Mouse (Mus musculus) lung, postnatal 14 days (tissue): ENCODE measurements around the gene Pnpt1.

Experiments
- DNase-seq: peaks from one replicate; pipeline ENCODE4 v3.0.0; 2021

The Pnpt1 gene

GRCm38 (mm10) chr11:29130385-29131355 is at the start of gene Pnpt1:
Gene Pnpt1 (plus strand): TSS chr11:29130744.
- DNase-seq = peak; percentile 92

GRCm38 (mm10) chr11:29092403-29092802 is 38.1 kb upstream of the Pnpt1 start:
- DNase-seq = no peak

GRCm38 (mm10) chr11:29098926-29099325 is 31.6 kb upstream of the Pnpt1 start:
- DNase-seq = no peak

- no peak for DNase-seq
These were observed 621 bp upstream of the Pnpt1 start for GRCm38 (mm10) chr11:29129862-29130384.

GRCm38 (mm10) chr11:29140671-29141070 is 10.1 kb downstream of the Pnpt1 start:
- DNase-seq = no peak

- no peak for DNase-seq
These were observed 18.4 kb downstream of the Pnpt1 start for GRCm38 (mm10) chr11:29148901-29149300.

GRCm38 (mm10) chr11:29163569-29163968 is 33.0 kb downstream of the Pnpt1 start:
- no peak for DNase-seq

- DNase-seq = peak; percentile 39
These were observed 41.4 kb downstream of the Pnpt1 start for GRCm38 (mm10) chr11:29171959-29172391.

- peak; percentile 96 for DNase-seq
These were observed 42.1 kb downstream of the Pnpt1 start, which contains the start of gene Ppp4r3b for GRCm38 (mm10) chr11:29172563-29173124. Gene Ppp4r3b (plus strand): TSS chr11:29172890.

GRCm38 (mm10) chr11:29173125-29173631 is 42.6 kb downstream of the Pnpt1 start:
- DNase-seq = peak; percentile 51

- DNase-seq = no peak
These were observed 43.3 kb downstream of the Pnpt1 start for GRCm38 (mm10) chr11:29173706-29174436.

- no peak for DNase-seq
These were observed 48.8 kb downstream of the Pnpt1 start for GRCm38 (mm10) chr11:29179319-29179718.

- DNase-seq = peak; percentile 7
These were observed 50.1 kb downstream of the Pnpt1 start for GRCm38 (mm10) chr11:29180657-29181056.

- DNase-seq = no peak
These were observed 51.2 kb downstream of the Pnpt1 start for GRCm38 (mm10) chr11:29181751-29182150.

- DNase-seq = no peak
These were observed 58.4 kb downstream of the Pnpt1 start for GRCm38 (mm10) chr11:29188981-29189380.

- no peak for DNase-seq
These were observed 73.1 kb downstream of the Pnpt1 start for GRCm38 (mm10) chr11:29203653-29204052.

- DNase-seq = no peak
These were observed 79.2 kb downstream of the Pnpt1 start for GRCm38 (mm10) chr11:29209774-29210173.
